Mouse (Mus musculus): ENCODE data around the gene Adcy1. TPM values are rescaled to one million over a fixed set of nuclear protein-coding genes. Genes with fewer than 3 reads are reported as not detected.

The Adcy1 gene
- polyA plus RNA-seq, 1 experiment from 2014 or later: 0.79 TPM

Other genes with a start within 250 kb of the Adcy1 start
- not detected in 2 replicates for gene Gm11983, start 225.8 kb upstream of the Adcy1 start, polyA plus RNA-seq (2015; fragmentation: Nextera tagmentation; extraction: Ambion mirVana)
- not detected in 2 replicates for gene Gm11985, start 125.1 kb downstream of the Adcy1 start, polyA plus RNA-seq (2015; fragmentation: Nextera tagmentation; extraction: Ambion mirVana)
- gene Igfbp1, start 134.3 kb downstream of the Adcy1 start, polyA plus RNA-seq (2015; fragmentation: Nextera tagmentation; extraction: Ambion mirVana): 0.54 and 0.60 TPM in 2 replicates
- 12.9 and 15.9 TPM in 2 replicates for gene Igfbp3, start 150.4 kb downstream of the Adcy1 start, polyA plus RNA-seq (2015; fragmentation: Nextera tagmentation; extraction: Ambion mirVana)